Mouse (Mus musculus): ENCODE measurements around the gene Hspa5. TPM values are rescaled to one million over a fixed set of nuclear protein-coding genes. Genes with fewer than 3 reads are reported as not detected.

The Hspa5 gene
- 520 TPM for polyA plus RNA-seq (2012; fragmentation: generic; extraction: Trizol)
- long read RNA-seq, experiment 1, transcript Hspa5-202 (8 exons, 2,613 nt) = minor isoform, 82 of 599 reads
- long read RNA-seq, experiment 1, transcript Hspa5-201 (9 exons, 3,672 nt) = major isoform, 452 of 599 reads
- long read RNA-seq, experiment 1, partial matches to known transcripts = 54 of 599 reads
- long read RNA-seq, experiment 1, other reads (novel, unspliced or antisense) = 8 of 599 reads
- long read RNA-seq, experiment 2, transcript Hspa5-202 (8 exons, 2,613 nt) = minor isoform, 595 of 3,044 reads
- long read RNA-seq, experiment 2, transcript Hspa5-201 (9 exons, 3,672 nt) = major isoform, 2,399 of 3,044 reads
- long read RNA-seq, experiment 2, partial matches to known transcripts = 30 of 3,044 reads
- long read RNA-seq, experiment 2, other reads (novel, unspliced or antisense) = 20 of 3,044 reads

- H3K79me2 ChIP-seq (ENCODE audit: control insufficient read depth, insufficient read depth) = peaks cover 63% of the 10 kb centered on the region
- peak within 1 kb of the TSS; percentile 97 for H3ac ChIP-seq (ENCODE audit: control insufficient read depth, insufficient read length, low read depth)
- no peaks in the 10 kb centered on the region for H3K27me3 ChIP-seq (ENCODE audit: control insufficient read depth, insufficient read depth, insufficient read length)
- TF ChIP-seq MYOD1 (IDR thresholded peaks at IDR 0.05; ENCODE audit: control insufficient read depth, insufficient read length, low read depth) = no peak
- TF ChIP-seq CEBPB (IDR thresholded peaks at IDR 0.05; ENCODE audit: low read depth) = no peak
- TF ChIP-seq MYOG (IDR thresholded peaks at IDR 0.05; ENCODE audit: control insufficient read depth, extremely low read depth, insufficient read length) = no peak
- no peak for TF ChIP-seq FOSL1 (IDR thresholded peaks at IDR 0.05; ENCODE audit: insufficient read depth, low read length, poor library complexity, severe bottlenecking)
- no peak for TF ChIP-seq USF1 (IDR thresholded peaks at IDR 0.05; ENCODE audit: low read depth)
- no peak for TF ChIP-seq CTCF (IDR thresholded peaks at IDR 0.05; ENCODE audit: control insufficient read depth, insufficient read depth, insufficient read length)
- no peak for TF ChIP-seq MAX (IDR thresholded peaks at IDR 0.05)
- peak within 1 kb of the TSS; percentile 97 for H3K4me3 ChIP-seq (ENCODE audit: insufficient read depth, poor library complexity, severe bottlenecking)
- peaks cover 43% of the 10 kb centered on the region for H3K36me3 ChIP-seq (ENCODE audit: control insufficient read depth, insufficient read depth)
- H3K79me3 ChIP-seq (ENCODE audit: low read depth) = peaks cover 56% of the 10 kb centered on the region
Observed at GRCm38 (mm10) chr2:34771368-34772226, at the start of gene Hspa5. TSS of gene Hspa5 (plus strand) at chr2:34771970.

GRCm38 (mm10) chr2:34725269-34725668, 46.5 kb upstream of the Hspa5 start:
- H3K79me3 ChIP-seq (ENCODE audit: low read depth) = no peaks in the 10 kb centered on the region
- peaks cover 84% of the 10 kb centered on the region for H3K36me3 ChIP-seq (ENCODE audit: control insufficient read depth, insufficient read depth)
- no peaks in the 10 kb centered on the region for H3K27me3 ChIP-seq (ENCODE audit: control insufficient read depth, insufficient read depth, insufficient read length)
- TF ChIP-seq CEBPB (IDR thresholded peaks at IDR 0.05; ENCODE audit: low read depth) (no peak), CTCF (IDR thresholded peaks at IDR 0.05; ENCODE audit: control insufficient read depth, insufficient read depth, insufficient read length) (no peak), MYOG (IDR thresholded peaks at IDR 0.05; ENCODE audit: control insufficient read depth, extremely low read depth, insufficient read length) (no peak), MYOD1 (IDR thresholded peaks at IDR 0.05; ENCODE audit: control insufficient read depth, insufficient read length, low read depth) (no peak), USF1 (IDR thresholded peaks at IDR 0.05; ENCODE audit: low read depth) (no peak)
- H3K79me2 ChIP-seq (ENCODE audit: control insufficient read depth, insufficient read depth) = peaks cover 5% of the 10 kb centered on the region
- H3K4me3 ChIP-seq (ENCODE audit: insufficient read depth, poor library complexity, severe bottlenecking) = no peak overlapping the region
- H3ac ChIP-seq (ENCODE audit: control insufficient read depth, insufficient read length, low read depth) = no peak overlapping the region

- Histone ChIP-seq H3K79me3 (ENCODE audit: low read depth) (peaks cover 10% of the 10 kb centered on the region), H3ac (ENCODE audit: control insufficient read depth, insufficient read length, low read depth) (no peak overlapping the region), H3K4me3 (ENCODE audit: insufficient read depth, poor library complexity, severe bottlenecking) (no peak overlapping the region), H3K27me3 (ENCODE audit: control insufficient read depth, insufficient read depth, insufficient read length) (no peaks in the 10 kb centered on the region), H3K36me3 (ENCODE audit: control insufficient read depth, insufficient read depth) (peaks cover 74% of the 10 kb centered on the region), H3K79me2 (ENCODE audit: control insufficient read depth, insufficient read depth) (peaks cover 23% of the 10 kb centered on the region)
- no peak for TF ChIP-seq MAX (IDR thresholded peaks at IDR 0.05)
- TF ChIP-seq FOSL1 (IDR thresholded peaks at IDR 0.05; ENCODE audit: insufficient read depth, low read length, poor library complexity, severe bottlenecking) = no peak
- TF ChIP-seq CTCF (IDR thresholded peaks at IDR 0.05; ENCODE audit: control insufficient read depth, insufficient read depth, insufficient read length) = no peak
- no peak for TF ChIP-seq MYOG (IDR thresholded peaks at IDR 0.05; ENCODE audit: control insufficient read depth, extremely low read depth, insufficient read length)
- TF ChIP-seq CEBPB (IDR thresholded peaks at IDR 0.05; ENCODE audit: low read depth) = no peak
- no peak for TF ChIP-seq MYOD1 (IDR thresholded peaks at IDR 0.05; ENCODE audit: control insufficient read depth, insufficient read length, low read depth)
- no peak for TF ChIP-seq USF1 (IDR thresholded peaks at IDR 0.05; ENCODE audit: low read depth)
Observed at GRCm38 (mm10) chr2:34727045-34727728, 44.6 kb upstream of the Hspa5 start.

- no peaks in the 10 kb centered on the region for H3K27me3 ChIP-seq (ENCODE audit: control insufficient read depth, insufficient read depth, insufficient read length)
- H3K4me3 ChIP-seq (ENCODE audit: insufficient read depth, poor library complexity, severe bottlenecking) = no peak overlapping the region
- TF ChIP-seq USF1 (IDR thresholded peaks at IDR 0.05; ENCODE audit: low read depth) (no peak), MYOD1 (IDR thresholded peaks at IDR 0.05; ENCODE audit: control insufficient read depth, insufficient read length, low read depth) (no peak), FOSL1 (IDR thresholded peaks at IDR 0.05; ENCODE audit: insufficient read depth, low read length, poor library complexity, severe bottlenecking) (no peak)
- H3ac ChIP-seq (ENCODE audit: control insufficient read depth, insufficient read length, low read depth) = no peak overlapping the region
- peaks cover 100% of the 10 kb centered on the region for H3K79me2 ChIP-seq (ENCODE audit: control insufficient read depth, insufficient read depth)
- peaks cover 91% of the 10 kb centered on the region for H3K79me3 ChIP-seq (ENCODE audit: low read depth)
- H3K36me3 ChIP-seq (ENCODE audit: control insufficient read depth, insufficient read depth) = peaks cover 21% of the 10 kb centered on the region
Observed at GRCm38 (mm10) chr2:34736626-34737025, 35.1 kb upstream of the Hspa5 start.

GRCm38 (mm10) chr2:34737911-34738310, 33.9 kb upstream of the Hspa5 start:
- peaks cover 100% of the 10 kb centered on the region for H3K79me2 ChIP-seq (ENCODE audit: control insufficient read depth, insufficient read depth)
- peaks cover 31% of the 10 kb centered on the region for H3K36me3 ChIP-seq (ENCODE audit: control insufficient read depth, insufficient read depth)
- no peak overlapping the region for H3K4me3 ChIP-seq (ENCODE audit: insufficient read depth, poor library complexity, severe bottlenecking)
- no peak for TF ChIP-seq FOSL1 (IDR thresholded peaks at IDR 0.05; ENCODE audit: insufficient read depth, low read length, poor library complexity, severe bottlenecking)
- TF ChIP-seq CEBPB (IDR thresholded peaks at IDR 0.05; ENCODE audit: low read depth) = no peak
- TF ChIP-seq MAX (IDR thresholded peaks at IDR 0.05) = no peak
- no peak for TF ChIP-seq MYOG (IDR thresholded peaks at IDR 0.05; ENCODE audit: control insufficient read depth, extremely low read depth, insufficient read length)
- no peak for TF ChIP-seq CTCF (IDR thresholded peaks at IDR 0.05; ENCODE audit: control insufficient read depth, insufficient read depth, insufficient read length)
- no peak for TF ChIP-seq USF1 (IDR thresholded peaks at IDR 0.05; ENCODE audit: low read depth)
- TF ChIP-seq MYOD1 (IDR thresholded peaks at IDR 0.05; ENCODE audit: control insufficient read depth, insufficient read length, low read depth) = no peak
- H3K27me3 ChIP-seq (ENCODE audit: control insufficient read depth, insufficient read depth, insufficient read length) = no peaks in the 10 kb centered on the region
- H3K79me3 ChIP-seq (ENCODE audit: low read depth) = peaks cover 89% of the 10 kb centered on the region
- H3ac ChIP-seq (ENCODE audit: control insufficient read depth, insufficient read length, low read depth) = no peak overlapping the region
